Mouse (Mus musculus): ENCODE data around the gene Kcnj12.

GRCm38 (mm10) chr11:61098046-61098445 is 75.7 kb downstream of the Kcnj12 start:
- TF ChIP-seq CTCF (IDR thresholded peaks at IDR 0.05; ENCODE audit: extremely low read depth, insufficient read depth, insufficient read length, insufficient replicate concordance) (no peak), POLR2A (IDR thresholded peaks at IDR 0.05; ENCODE audit: low read depth, low read length) (no peak)
